Mouse (Mus musculus) regulatory T cell (primary cell): ENCODE results near the gene Rab3a.

Source experiments
- in situ Hi-C: fragments of 300-600 bp; cut with MboI, MseI; formaldehyde crosslinking; loops from one replicate; pipeline ENCODE4 v1.15.1; 2025; ENCODE audit warnings: high pct_unique_total_duplicates

Gene Rab3a

GRCm38 (mm10) chr8:70771217-70771616, 16.7 kb downstream of the Rab3a start:
- in situ Hi-C loops: loop anchor here (10.0 kb wide), 1 partner anchor 714 kb away; the partner anchor contains the start of genes Ano8 and Gtpbp3

- in situ Hi-C loops: loop anchor here (10.0 kb wide), 1 partner anchor 713 kb away; the partner anchor contains the start of genes Ano8 and Gtpbp3
These were observed 17.6 kb downstream of the Rab3a start for GRCm38 (mm10) chr8:70772075-70772474.

- in situ Hi-C loops: loop anchor here (10.0 kb wide), 1 partner anchor 712 kb away; the partner anchor contains the start of genes Ano8 and Gtpbp3
These were observed 18.4 kb downstream of the Rab3a start for GRCm38 (mm10) chr8:70772890-70773289.

GRCm38 (mm10) chr8:70773410-70773809, 18.9 kb downstream of the Rab3a start:
- in situ Hi-C loops: loop anchor here (10.0 kb wide), 1 partner anchor 711 kb away; the partner anchor contains the start of genes Ano8 and Gtpbp3

- in situ Hi-C loops: loop anchor here (10.0 kb wide), 1 partner anchor 711 kb away; the partner anchor contains the start of genes Ano8 and Gtpbp3
These were observed 19.4 kb downstream of the Rab3a start for GRCm38 (mm10) chr8:70773833-70774232.

GRCm38 (mm10) chr8:70774740-70775139, 20.3 kb downstream of the Rab3a start:
- in situ Hi-C loops: loop anchor here (10.0 kb wide), 1 partner anchor 710 kb away; the partner anchor contains the start of genes Ano8 and Gtpbp3

- in situ Hi-C loops: loop anchor here (10.0 kb wide), 1 partner anchor 710 kb away; the partner anchor contains the start of genes Ano8 and Gtpbp3
These were observed 20.7 kb downstream of the Rab3a start for GRCm38 (mm10) chr8:70775227-70775626.

GRCm38 (mm10) chr8:70775851-70776495, 21.5 kb downstream of the Rab3a start:
- in situ Hi-C loops: loop anchor here (10.0 kb wide), 1 partner anchor 709 kb away; the partner anchor contains the start of genes Ano8 and Gtpbp3

- in situ Hi-C loops: loop anchor here (10.0 kb wide), 1 partner anchor 708 kb away; the partner anchor contains the start of genes Ano8 and Gtpbp3
These were observed 22.3 kb downstream of the Rab3a start, which contains the start of gene Pik3r2 for GRCm38 (mm10) chr8:70776496-70777444. Pik3r2 (minus strand) TSS chr8:70776713.

- in situ Hi-C loops: no loop called here
These were observed 25.6 kb downstream of the Rab3a start for GRCm38 (mm10) chr8:70780093-70780492.

- in situ Hi-C loops: no loop called here
These were observed 32.0 kb downstream of the Rab3a start for GRCm38 (mm10) chr8:70786291-70787050.

GRCm38 (mm10) chr8:70787051-70787445, 32.6 kb downstream of the Rab3a start:
- in situ Hi-C loops: no loop called here

GRCm38 (mm10) chr8:70787941-70788667, 33.6 kb downstream of the Rab3a start:
- in situ Hi-C loops: no loop called here

GRCm38 (mm10) chr8:70789046-70789445, 34.6 kb downstream of the Rab3a start:
- in situ Hi-C loops: no loop called here

- in situ Hi-C loops: no loop called here
These were observed 36.4 kb downstream of the Rab3a start for GRCm38 (mm10) chr8:70790846-70791245.

- in situ Hi-C loops: no loop called here
These were observed 36.8 kb downstream of the Rab3a start for GRCm38 (mm10) chr8:70791294-70791701.

GRCm38 (mm10) chr8:70791975-70792691, 37.7 kb downstream of the Rab3a start:
- in situ Hi-C loops: no loop called here

GRCm38 (mm10) chr8:70792700-70793099, 38.2 kb downstream of the Rab3a start:
- in situ Hi-C loops: no loop called here

GRCm38 (mm10) chr8:70794215-70794614, 39.7 kb downstream of the Rab3a start:
- in situ Hi-C loops: no loop called here

GRCm38 (mm10) chr8:70795370-70795769, 40.9 kb downstream of the Rab3a start:
- in situ Hi-C loops: no loop called here
